Mouse (Mus musculus): Measurements from ENCODE around the gene H2-Ke6. TPM values are rescaled to one million over a fixed set of nuclear protein-coding genes. Genes with fewer than 3 reads are reported as not detected.

H2-Ke6 gene
- polyA plus RNA-seq (2012; rRNA removed), result 115 and 118 TPM in 2 replicates

GRCm38 (mm10) chr17:34027656-34028223, at the start of gene H2-Ke6:
TSS of gene H2-Ke6 (minus strand) at chr17:34028060.

GRCm38 (mm10) chr17:34038878-34039561, 11.2 kb upstream of the H2-Ke6 start, which contains the start of gene Col11a2:
TSS of gene Col11a2 (plus strand) at chr17:34039437.

GRCm38 (mm10) chr17:34031465-34032173, 3.8 kb upstream of the H2-Ke6 start, which contains the start of the genes Slc39a7 and Rxrb:
TSS of gene Slc39a7 (minus strand) at chr17:34031682.
TSS of gene Rxrb (plus strand) at chr17:34031812.

GRCm38 (mm10) chr17:34024317-34024821, 3.5 kb downstream of the H2-Ke6 start, which contains the start of gene Ring1:
TSS of gene Ring1 (minus strand) at chr17:34024680.

GRCm38 (mm10) chr17:34000150-34000537, 27.7 kb downstream of the H2-Ke6 start, which contains the start of gene H2-K1:
TSS of gene H2-K1 (minus strand) at chr17:34000347.

Other genes with a start within 250 kb of the H2-Ke6 start
- 8.6 and 13.8 TPM in 2 replicates for gene Angptl4, start 246.2 kb downstream of the H2-Ke6 start, polyA plus RNA-seq (2012; rRNA removed)
- 60.8 and 64.1 TPM in 2 replicates for gene Kank3, start 217.5 kb downstream of the H2-Ke6 start, polyA plus RNA-seq (2012; rRNA removed)
- 1,052 and 1,113 TPM in 2 replicates for gene Rps28, start 203.5 kb downstream of the H2-Ke6 start, polyA plus RNA-seq (2012; rRNA removed)
- gene Ndufa7, start 203.5 kb downstream of the H2-Ke6 start, polyA plus RNA-seq (2012; rRNA removed), result 340 and 356 TPM in 2 replicates
- gene Cd320, start 185.0 kb downstream of the H2-Ke6 start, polyA plus RNA-seq (2012; rRNA removed), result 41.3 and 46.5 TPM in 2 replicates
- gene Gm7029, start 154.2 kb downstream of the H2-Ke6 start, polyA plus RNA-seq (2012; rRNA removed), result not detected in 2 replicates
- 32.6 and 40.9 TPM in 2 replicates for gene Kifc1, start 137.4 kb downstream of the H2-Ke6 start, polyA plus RNA-seq (2012; rRNA removed)
- 0.25 and 0.29 TPM in 2 replicates for gene Platr17, start 122.9 kb downstream of the H2-Ke6 start, polyA plus RNA-seq (2012; rRNA removed)
- 46.3 and 50.1 TPM in 2 replicates for gene Daxx, start 118.6 kb downstream of the H2-Ke6 start, polyA plus RNA-seq (2012; rRNA removed)
- 13.9 and 20.8 TPM in 2 replicates for gene Tapbp, start 112.2 kb downstream of the H2-Ke6 start, polyA plus RNA-seq (2012; rRNA removed)
- gene Zbtb22, start 112.2 kb downstream of the H2-Ke6 start, polyA plus RNA-seq (2012; rRNA removed), result 34.5 and 40.6 TPM in 2 replicates
- gene Rgl2, start 98.5 kb downstream of the H2-Ke6 start, polyA plus RNA-seq (2012; rRNA removed), result 230 and 252 TPM in 2 replicates
- 113 and 115 TPM in 2 replicates for gene Pfdn6, start 87.7 kb downstream of the H2-Ke6 start, polyA plus RNA-seq (2012; rRNA removed)
- 27.4 and 27.8 TPM in 2 replicates for gene Wdr46, start 87.4 kb downstream of the H2-Ke6 start, polyA plus RNA-seq (2012; rRNA removed)
- gene B3galt4, start 76.6 kb downstream of the H2-Ke6 start, polyA plus RNA-seq (2012; rRNA removed), result 9.3 and 9.5 TPM in 2 replicates
- gene Vps52, start 72.2 kb downstream of the H2-Ke6 start, polyA plus RNA-seq (2012; rRNA removed), result 63.4 and 64.7 TPM in 2 replicates
- 1,006 and 1,081 TPM in 2 replicates for gene Rps18, start 72.1 kb downstream of the H2-Ke6 start, polyA plus RNA-seq (2012; rRNA removed)
- 27.6 and 29.7 TPM in 2 replicates for gene H2-K1, start 27.7 kb downstream of the H2-Ke6 start, polyA plus RNA-seq (2012; rRNA removed)
- gene Ring1, start 3.4 kb downstream of the H2-Ke6 start, polyA plus RNA-seq (2012; rRNA removed), result 62.7 and 65.1 TPM in 2 replicates
- 113 and 136 TPM in 2 replicates for gene Slc39a7, start 3.6 kb upstream of the H2-Ke6 start, polyA plus RNA-seq (2012; rRNA removed)
- 88.3 and 91.0 TPM in 2 replicates for gene Rxrb, start 3.8 kb upstream of the H2-Ke6 start, polyA plus RNA-seq (2012; rRNA removed)
- gene Col11a2, start 11.4 kb upstream of the H2-Ke6 start, polyA plus RNA-seq (2012; rRNA removed), result 13.9 and 70.2 TPM in 2 replicates
- gene H2-Oa, start 64.3 kb upstream of the H2-Ke6 start, polyA plus RNA-seq (2012; rRNA removed), result 0.15 and 0.29 TPM in 2 replicates
- gene H2-DMa, start 91.5 kb upstream of the H2-Ke6 start, polyA plus RNA-seq (2012; rRNA removed), result 10.2 and 10.5 TPM in 2 replicates
- gene Brd2, start 94.6 kb upstream of the H2-Ke6 start, polyA plus RNA-seq (2012; rRNA removed), result 206 and 231 TPM in 2 replicates
- 0.15 and 0.29 TPM in 2 replicates for gene H2-DMb2, start 115.2 kb upstream of the H2-Ke6 start, polyA plus RNA-seq (2012; rRNA removed)
- 1.0 and 1.9 TPM in 2 replicates for gene H2-DMb1, start 125.0 kb upstream of the H2-Ke6 start, polyA plus RNA-seq (2012; rRNA removed)
- gene Tap1, start 159.5 kb upstream of the H2-Ke6 start, polyA plus RNA-seq (2012; rRNA removed), result 2.8 and 4.5 TPM in 2 replicates
- gene Psmb9, start 159.7 kb upstream of the H2-Ke6 start, polyA plus RNA-seq (2012; rRNA removed), result 1.8 and 2.6 TPM in 2 replicates
- gene Psmb8, start 169.7 kb upstream of the H2-Ke6 start, polyA plus RNA-seq (2012; rRNA removed), result 5.1 and 6.8 TPM in 2 replicates
- 1.3 and 2.0 TPM in 2 replicates for gene Tap2, start 175.5 kb upstream of the H2-Ke6 start, polyA plus RNA-seq (2012; rRNA removed)
- gene H2-Ob, start 210.8 kb upstream of the H2-Ke6 start, polyA plus RNA-seq (2012; rRNA removed), result 0.07 TPM in 1 of 2 replicates, not detected in the other
- gene H2-Ab1, start 229.6 kb upstream of the H2-Ke6 start, polyA plus RNA-seq (2012; rRNA removed), result 1.9 and 2.8 TPM in 2 replicates

All from central nervous system, embryonic 14 days (tissue).